Mouse (Mus musculus) CH12.LX (cell line): ENCODE data around the gene Patj.

Experiments
- CTCF ChIP-seq, 2 experiments: IDR thresholded peaks in 1 of 2; conservative IDR thresholded peaks in 1 of 2; 2 replicates each; pipeline ENCODE4 v1.5.1; 2011 to 2012; ENCODE audit warnings: low read depth in 2 of 2, low read length in 2 of 2, improper control_type of control experiment in 1 of 2, inconsistent platforms in 1 of 2, mild to moderate bottlenecking in 1 of 2, moderate library complexity in 1 of 2
- MAX ChIP-seq: IDR thresholded peaks from 2 replicates; pipeline ENCODE4 v1.6.1; 2011; ENCODE audit warnings: low read length, improper control_type of control experiment
- MXI1 ChIP-seq: IDR thresholded peaks from 2 replicates; pipeline ENCODE4 v1.6.1; 2011; ENCODE audit warnings: mild to moderate bottlenecking, low read depth, low read length, improper control_type of control experiment
- USF1 ChIP-seq: IDR thresholded peaks from 2 replicates; pipeline ENCODE4 v1.6.1; 2014; ENCODE audit warnings: low read depth, mild to moderate bottlenecking, inconsistent platforms, low read length, improper control_type of control experiment

GRCm38 (mm10) chr4:98660534-98660933 is 264.9 kb downstream of the Patj start:
- TF ChIP-seq MAX (no peak), USF1 (no peak), CTCF (conservative IDR thresholded peaks at IDR 0.05 in 1 of 2, IDR thresholded peaks at IDR 0.05 in 1 of 2; ENCODE audit: low read depth in 2 of 2, low read length in 2 of 2) (no peak), MXI1 (no peak)
